Mouse (Mus musculus): ENCODE data around the gene Epo.

Epo gene

DNA sequence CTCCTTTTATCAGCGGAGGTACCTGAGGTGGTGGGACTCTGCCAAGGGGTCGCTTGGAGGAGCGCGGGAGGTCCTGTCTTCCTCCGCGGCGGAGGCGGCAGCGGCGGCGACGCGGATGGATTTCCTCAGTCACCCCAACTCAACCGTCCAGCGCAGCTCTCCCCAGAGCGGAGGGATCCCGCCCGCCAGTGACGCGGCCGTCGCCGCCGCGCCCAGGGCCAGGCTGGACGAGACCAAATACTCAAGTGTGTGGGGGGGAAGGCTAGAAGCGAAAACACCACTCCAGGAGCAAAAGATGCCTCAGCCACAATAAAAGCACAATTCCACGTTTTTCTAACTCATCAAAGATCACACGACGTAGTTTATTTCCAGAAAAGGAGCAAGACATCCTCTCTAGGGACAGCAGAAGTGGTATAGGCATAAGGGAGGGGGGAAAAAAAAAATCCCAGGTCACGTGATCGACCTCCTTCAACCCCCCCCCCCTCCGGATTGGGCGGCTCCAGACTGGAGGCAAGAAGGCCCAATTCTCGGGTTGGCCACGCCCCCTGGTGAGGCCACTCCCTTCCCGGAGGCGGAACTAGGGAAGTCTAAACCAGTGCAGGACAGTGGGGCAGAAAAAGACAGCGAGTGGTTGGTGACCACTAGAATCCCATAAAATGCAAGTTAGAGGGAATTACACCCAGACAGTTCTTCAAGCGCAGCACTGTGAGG, at the start of gene Epo, which contains the start of gene Gnb2:
TSS of gene Epo (minus strand) at position 126 of the 711 bp plus-strand sequence.
TSS of gene Gnb2 (minus strand) at position 394 of the 711 bp plus-strand sequence.
- peak; percentile 100 for DNase-seq

DNA sequence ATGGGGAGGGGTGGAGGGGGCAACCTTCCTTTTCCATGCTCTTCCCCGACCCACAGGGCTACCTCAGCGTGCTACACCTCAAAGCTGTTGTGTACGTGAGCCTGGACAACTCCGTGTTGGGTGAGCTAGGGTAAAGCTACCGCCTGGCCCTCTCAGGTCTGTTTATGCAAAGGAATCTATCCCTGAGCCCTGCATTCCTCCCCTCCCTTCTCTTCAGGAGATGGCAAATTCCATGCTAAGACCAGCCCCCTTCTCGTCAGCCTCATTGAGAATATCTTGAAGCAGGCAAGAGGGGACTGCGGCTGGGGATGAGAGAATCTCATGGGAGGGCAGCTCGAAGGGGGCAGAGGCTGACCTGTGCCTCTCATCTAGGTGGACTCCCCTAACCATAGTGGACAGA, 49.7 kb upstream of the Epo start:
- DNase-seq: no peak

DNA sequence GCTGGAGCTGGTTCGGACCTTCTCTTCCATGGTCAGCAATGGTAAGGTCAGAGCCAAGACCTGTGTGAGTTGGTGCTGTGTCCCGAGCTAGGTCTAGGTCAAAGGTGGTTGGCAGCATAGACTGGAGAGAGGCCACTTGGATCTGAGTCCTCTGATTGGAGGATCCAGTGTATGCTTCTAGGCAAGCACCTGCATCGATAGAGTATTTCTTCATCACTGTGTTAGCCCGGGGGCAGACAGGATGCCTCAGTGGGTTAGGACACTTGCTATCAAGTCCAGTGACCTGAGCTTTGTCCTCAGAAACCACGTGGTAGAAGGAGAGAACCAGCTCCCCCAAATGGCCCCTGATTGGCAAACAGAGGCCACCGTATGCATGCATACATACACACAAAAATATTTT, 47.2 kb upstream of the Epo start:
- no peak for DNase-seq

DNA sequence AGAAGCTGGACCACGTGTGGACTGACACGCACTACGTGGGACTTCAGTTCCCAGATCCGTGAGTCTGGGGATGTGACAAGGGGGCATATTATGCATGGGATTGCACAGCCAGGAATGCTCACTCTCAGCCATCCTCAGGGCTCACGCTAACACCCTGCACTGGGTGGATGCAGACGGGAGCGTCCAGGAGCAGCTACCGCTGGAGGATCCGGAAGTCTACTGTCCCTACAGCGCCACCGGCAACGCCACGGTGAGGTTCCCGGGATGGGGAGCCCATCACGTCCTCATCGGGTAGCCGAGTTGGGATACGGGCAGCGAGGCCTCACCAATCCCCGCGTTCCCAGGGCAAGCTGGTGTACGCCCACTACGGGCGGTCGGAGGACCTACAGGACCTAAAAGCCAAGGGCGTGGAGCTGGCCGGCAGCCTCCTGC, 41.4 kb upstream of the Epo start:
- DNase-seq: peak; percentile 94

DNA sequence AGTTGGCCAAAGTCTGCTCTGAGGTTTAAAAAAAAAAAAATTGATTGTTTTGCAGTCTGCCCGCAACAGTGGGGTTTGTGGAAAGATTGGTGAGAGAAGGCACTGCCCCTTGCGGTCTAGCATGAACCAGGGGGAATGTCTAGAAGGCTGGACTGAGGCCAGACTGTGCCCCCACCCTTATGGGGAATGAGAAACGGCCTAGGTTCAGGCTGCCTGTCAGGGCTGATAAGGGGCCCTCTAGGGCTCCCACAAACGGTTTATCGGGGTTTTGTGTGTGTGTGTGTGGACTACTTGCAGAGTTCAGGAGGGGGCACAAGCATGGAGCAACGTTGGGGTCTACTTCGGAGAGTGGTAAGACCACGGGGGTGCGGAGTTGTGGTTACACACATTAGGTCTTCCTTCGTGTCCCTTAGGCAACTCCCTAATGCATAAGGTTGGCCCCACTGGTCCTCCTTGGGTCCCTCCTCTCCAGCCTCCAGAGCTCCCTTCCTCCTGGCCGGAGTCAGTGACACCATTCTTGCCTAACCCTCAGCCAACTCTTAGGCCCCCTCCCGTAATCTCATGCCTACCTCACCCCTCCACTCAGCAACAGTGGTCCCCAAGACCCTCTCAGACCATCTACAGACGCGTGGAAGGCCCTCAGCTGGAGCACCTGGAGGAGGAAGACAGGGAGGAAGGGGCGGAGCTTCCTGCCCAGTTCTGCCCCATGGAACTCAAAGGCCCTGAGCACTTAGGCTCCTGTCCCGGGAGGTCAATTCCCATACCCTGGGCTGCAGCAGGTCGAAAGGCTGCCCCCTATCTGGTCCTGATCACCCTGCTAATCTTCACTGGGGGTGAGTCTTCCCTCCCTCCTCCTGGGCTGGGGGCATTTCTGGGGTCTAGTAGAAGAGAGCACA, 37.9 kb upstream of the Epo start:
- DNase-seq: no peak

DNA sequence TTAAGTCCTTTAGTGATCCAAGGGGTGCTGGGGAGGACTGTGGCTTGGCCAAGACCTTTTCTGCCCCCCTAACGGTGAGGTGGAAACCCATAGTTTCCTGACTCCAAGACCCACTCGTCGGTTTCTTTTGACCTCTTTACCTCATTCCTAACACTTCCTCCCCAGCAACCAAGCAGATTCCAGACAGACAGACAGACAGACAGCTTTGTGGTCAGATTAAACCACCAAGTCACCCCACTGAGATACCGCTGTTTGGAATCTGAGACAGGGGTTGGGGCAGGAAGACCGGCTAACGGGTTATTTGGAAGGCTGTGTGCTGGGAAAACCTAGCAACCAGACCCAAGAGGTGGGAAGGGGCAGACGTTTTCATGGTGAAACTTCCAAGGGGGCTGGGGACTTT, 37.1 kb upstream of the Epo start:
- DNase-seq: no peak

DNA sequence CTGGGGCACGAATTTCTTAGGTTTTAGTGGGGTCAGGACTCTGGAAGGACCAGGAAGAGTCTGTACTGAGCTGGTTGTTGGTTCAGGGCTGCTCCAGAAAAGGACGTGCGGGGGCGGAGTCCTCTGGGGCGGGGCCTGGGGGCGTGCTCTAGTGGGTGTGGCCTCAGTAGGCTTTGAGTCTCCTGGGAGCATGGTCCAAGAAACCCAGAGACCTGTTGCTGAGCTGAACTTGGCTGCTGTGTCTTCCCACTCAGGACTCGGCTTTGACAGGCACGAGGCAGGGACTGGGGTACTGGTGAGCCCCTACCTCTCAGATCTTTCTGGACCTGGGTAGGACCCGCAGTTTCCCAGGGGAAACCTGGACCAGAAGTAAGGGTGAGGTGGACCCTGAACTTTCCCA, 36.6 kb upstream of the Epo start, which contains the start of gene Tfr2:
TSS of gene Tfr2 (plus strand) at position 176 of the 400 bp plus-strand sequence.
- DNase-seq: peak; percentile 94

DNA sequence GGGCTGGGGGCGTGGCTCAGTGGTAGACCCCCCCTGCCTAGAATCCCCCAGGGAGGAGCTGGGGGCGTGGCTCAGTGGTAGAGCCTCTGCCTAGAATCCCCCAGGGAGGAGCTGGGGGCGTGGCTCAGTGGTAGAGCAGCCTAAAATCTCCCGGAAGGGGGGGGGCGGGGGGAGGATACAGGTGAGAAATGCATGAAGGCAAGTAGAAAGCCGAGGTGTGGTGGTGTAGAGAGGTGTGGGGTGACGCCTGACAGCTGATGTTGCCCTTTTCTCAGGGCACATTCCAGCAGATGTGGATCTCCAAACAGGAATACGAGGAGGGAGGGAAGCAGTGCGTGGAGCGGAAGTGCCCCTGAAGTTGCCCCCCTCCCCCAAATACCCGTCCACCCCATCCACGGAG, 36.0 kb upstream of the Epo start:
- no peak for DNase-seq

DNA sequence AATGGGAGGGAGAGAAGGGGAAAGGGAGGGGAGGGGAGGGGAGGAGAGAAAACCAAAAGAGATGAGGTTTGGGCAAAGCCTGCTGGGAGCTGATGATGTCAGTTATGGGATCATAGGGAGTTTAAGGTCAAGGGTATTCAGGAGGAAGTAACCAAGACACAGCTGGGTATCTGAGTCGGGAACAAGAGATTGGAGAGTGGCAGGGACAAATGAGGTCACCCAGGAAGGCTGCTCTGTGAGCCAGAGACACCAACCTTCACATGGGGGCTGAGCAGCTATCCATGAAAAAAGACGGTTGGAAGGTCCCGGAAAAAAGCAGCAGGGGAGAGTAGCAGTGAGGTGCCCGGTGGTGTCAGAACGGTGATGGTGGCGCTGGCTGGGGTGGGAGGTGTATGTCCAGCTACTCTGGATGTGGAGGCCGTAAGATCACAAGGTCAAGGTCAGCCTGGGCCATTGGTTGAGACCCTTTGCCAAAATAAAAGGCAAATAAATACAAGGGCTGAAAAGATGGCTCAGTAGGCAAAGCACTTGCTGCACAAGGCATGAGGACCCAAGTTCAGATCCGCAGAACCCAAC, 35.3 kb upstream of the Epo start:
- DNase-seq: no peak

DNA sequence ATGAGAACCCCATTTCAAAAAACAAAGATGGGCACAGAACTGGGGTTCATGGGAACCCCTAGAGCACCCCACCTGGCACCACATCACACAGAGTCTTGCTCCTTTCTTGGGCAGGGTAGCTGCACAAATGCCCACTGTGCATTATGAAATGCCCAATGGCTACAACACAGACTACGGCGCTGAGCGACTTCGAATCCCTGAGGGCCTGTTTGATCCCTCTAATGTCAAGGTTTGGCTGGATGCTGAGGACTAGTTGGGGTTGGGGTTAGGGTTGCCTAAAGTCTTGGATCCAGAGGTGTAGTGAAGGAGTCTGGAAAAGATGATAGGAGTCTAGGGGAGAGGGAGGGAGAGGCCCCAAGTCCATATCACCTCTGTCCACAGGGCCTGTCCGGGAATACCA, 33.4 kb upstream of the Epo start:
- DNase-seq: no peak

DNA sequence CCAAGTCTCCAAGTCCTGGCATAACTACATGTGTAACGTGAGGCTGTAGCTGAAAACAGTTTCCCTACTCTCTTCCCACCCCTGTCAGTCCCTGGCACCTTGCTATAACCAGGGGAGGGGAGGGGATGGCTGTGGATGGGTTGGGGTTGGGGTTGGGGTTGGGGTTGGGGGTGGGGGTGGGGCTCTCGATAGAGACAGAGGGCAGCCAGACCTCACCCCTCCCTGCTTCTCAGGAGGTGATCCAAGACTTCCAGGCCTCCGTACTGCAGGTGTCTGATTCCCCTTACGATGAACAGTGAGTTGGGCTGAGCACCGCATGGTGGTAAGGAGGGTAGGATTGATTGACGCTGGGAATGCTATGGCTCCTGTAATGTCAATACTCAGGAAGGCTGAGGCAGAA, 32.7 kb upstream of the Epo start:
- peak; percentile 80 for DNase-seq

DNA sequence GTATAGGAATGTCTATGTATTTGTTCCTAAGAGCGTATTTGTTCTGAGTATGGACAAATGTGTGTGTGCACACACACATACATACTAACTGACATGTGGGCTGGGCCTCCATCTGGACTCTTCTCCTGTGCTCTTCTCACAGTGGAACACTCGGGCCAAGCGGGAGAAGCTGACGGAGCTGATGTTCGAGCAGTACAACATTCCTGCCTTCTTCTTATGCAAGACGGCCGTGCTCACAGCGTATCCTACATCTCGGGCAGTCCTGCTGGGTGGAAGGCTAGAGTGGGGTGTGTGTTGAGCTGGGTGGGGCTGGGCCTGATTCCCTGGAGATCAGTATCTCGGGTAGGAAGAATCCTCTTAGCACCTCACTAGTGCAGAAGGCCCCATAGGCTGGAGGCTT, 29.9 kb upstream of the Epo start:
- peak; percentile 18 for DNase-seq

DNA sequence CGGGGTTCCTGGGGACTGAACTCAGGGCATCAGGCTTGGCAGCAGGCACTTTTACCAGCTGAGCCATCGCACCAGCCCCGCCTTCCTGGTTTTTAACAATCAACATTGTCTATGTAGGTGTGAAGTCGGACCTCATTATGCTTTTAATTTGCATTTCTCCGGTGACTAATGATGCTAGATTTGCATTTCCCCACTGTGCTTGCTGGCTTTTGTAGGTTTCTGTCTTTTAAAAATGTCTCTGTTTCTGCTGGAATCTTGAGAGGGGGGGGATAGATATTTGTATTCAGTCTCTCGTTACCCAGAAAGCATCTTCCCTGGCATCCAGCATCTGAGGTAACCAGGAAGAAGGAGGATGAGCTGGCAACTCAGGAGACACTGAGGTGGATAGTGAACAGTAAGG, 28.5 kb upstream of the Epo start:
- DNase-seq: peak; percentile 24

DNA sequence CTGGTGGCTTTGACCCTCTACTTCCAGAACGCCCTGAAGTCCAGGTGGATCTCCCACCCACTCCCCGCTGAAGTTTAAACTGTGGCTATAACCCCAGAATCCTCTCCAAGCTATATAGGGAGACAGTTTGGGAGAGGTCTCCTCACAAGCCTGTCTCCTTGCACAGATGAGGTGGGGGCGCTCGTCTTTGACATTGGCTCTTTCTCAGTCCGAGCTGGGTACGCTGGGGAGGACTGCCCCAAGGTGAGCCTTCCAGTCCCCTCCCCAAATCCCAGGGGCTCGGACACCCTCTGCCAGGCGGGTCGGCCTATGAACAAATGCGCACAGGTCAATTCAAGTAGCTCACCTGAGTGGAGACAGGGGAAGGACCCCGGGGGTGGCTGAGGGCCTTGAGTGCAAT, 20.9 kb upstream of the Epo start:
- DNase-seq: no peak

DNA sequence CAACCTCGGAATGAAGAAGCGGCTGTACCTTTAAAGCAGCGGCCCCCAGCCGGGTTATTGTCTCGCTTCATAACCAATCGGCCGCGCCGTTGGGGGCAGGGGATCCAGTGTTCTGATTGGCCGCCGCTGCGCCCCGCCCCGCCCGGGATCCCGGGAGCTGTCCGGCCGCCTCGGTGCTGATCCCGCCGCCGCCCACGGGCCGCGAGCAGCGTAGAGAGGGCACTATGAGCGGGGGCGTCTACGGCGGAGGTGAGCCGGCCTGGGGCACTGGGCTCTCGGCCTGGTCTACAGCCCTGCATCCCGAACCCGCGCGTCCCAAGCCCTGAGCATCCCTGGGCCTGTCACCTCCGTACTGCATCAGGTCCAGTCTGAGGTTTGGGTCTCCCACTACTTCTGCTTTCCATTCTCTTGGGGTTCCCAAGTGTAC, 20.4 kb upstream of the Epo start, which contains the start of gene Actl6b:
TSS of gene Actl6b (plus strand) at position 107 of the 427 bp plus-strand sequence.
- peak; percentile 98 for DNase-seq

DNA sequence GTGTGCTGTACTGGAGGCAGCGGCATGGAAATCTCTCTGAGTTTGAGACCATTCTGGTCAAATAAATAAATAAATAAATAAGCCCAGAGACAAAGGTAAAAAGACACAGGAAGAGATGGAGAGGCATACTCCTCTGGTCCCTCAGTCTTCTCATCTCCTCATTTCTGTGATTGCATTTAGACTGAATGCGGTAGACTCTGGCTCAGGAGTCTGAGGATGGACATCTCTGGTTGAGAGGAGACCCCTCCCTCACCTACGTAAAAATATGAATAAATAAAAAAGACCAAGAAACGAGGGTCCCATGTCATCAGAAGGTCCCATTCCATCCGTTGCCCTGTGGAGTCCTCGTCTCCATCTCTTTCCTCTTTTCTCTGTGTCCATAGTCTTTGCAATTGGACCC, 20.0 kb upstream of the Epo start:
- no peak for DNase-seq

DNA sequence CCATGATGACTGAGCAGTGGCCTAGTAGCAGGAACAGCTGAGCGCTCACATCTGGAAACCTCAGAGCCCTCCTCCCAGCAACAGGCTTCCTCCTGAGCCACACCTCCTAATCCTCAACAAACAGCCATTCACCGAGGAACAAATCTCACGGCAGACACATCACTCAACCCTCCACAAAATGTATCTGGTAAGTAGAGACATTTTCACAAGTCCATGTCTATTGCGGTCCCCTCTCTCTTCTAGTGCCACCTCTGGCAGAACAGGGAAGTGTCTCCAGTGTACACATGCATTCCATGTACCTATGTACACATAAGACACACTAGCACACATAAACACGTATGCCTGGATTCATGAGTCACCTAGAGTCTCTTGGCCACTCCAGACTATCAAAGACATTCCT, 18.1 kb upstream of the Epo start:
- DNase-seq: peak; percentile 77

DNA sequence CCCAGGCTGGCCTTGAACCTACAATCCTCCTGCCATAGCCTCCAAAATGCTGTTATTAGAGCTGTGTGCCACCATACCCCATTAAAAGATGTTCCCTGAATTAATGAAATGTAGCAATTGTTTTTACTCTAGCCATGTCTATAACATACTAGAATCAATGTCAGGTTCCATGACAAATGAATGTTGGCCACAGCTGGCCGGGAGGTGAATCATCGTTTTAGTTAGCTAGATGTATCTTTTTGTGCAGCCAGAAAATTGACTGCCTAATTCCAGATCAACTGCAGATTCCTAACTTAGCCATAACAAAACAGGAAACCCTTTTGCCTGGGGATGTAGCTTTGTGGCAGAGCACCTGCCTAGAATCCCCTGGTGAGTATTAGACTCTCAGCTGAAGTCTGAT, 16.8 kb upstream of the Epo start:
- no peak for DNase-seq

DNA sequence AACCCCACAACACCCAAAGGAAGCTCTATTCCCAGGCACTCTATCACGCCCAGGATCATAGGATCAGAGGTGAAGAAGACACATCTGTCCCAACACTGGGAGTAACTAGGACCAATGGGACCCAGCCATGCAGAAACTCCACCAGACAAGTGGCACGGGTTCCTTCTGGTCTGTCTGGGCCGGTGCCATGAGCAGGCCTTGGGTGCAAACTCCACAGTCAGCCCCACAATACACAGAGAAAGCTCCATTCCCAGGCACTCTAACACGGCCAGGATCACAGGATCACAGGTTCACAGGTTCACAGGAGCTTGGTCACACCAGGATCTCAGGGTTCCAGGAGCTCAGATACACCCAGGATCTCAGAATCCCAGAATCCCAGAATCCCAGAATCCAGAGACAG, 12.6 kb upstream of the Epo start:
- DNase-seq: peak; percentile 73

DNA sequence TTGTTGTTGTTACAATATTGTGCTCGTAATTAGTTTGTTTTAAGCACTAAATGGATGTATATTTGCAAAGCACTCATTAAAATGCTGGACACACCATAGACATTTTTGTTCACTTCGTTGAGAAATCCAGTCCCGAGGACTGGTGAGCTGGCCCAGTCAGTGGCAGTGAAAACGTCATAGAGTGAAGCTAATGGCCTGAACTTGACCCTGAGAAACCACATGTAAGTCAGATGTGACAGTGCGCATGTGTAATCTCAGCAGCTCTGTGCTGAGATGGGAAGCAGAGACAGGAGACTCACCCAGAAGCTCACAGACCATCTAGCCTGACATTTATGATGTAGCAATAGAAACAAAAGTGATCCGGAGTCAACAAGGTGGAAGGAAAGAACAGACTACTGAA, 11.9 kb upstream of the Epo start:
- peak; percentile 19 for DNase-seq

DNA sequence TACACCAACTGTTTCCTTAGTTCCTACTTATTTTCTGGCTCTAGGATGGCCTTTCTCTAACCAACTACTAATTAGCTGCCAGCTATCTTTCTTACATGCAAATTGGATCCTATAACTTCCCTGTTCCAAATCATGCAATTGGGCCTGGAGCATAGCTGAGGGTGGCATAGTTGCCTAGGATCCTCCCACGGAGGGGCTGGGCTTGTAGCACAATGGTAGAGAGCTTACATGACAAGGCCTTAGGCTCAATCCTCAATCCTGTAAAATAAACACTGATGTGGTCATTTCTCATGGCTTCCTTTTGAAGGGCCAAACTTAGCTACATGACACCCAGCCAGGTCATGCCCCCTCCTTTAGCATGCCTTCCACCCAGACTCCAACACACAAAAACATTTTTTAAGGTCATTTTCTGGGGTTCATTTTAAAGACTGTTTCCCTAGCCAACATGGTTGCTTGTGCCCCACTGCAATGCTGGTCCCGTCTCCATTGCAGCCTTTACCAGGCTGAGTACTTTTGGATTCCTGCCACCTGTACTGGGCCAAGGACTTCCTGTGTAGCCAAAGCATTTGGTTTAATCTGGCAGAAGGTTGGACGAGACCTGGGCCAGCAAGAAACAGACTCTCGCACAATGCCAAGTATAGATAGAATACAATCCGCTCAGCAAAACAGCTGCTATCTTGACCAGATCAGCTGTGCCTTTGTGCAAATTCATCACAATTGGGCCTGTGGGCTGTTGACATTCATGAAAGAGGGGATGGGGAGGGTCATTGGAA, 8.9 kb upstream of the Epo start:
- peak; percentile 86 for DNase-seq

DNA sequence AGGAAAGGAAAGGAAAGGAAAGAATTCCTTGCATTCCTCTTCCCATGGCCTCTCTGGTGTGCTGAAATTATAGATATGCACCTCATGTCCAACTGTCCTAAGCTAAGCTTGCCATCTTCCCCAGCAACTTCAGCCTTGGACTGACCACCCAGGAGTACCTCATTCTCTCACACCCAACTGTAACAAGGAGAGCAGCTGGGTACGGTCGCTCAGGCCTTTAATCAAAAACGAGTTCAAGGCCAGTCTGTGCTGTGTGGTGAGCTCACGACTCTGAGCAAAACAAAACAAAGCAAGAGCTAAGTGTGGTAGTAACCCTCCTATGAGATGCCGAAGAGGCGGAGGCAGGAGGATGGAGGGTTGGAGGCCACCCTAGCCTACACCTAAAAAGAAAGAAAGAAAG, 7.9 kb upstream of the Epo start:
- DNase-seq: peak; percentile 13

DNA sequence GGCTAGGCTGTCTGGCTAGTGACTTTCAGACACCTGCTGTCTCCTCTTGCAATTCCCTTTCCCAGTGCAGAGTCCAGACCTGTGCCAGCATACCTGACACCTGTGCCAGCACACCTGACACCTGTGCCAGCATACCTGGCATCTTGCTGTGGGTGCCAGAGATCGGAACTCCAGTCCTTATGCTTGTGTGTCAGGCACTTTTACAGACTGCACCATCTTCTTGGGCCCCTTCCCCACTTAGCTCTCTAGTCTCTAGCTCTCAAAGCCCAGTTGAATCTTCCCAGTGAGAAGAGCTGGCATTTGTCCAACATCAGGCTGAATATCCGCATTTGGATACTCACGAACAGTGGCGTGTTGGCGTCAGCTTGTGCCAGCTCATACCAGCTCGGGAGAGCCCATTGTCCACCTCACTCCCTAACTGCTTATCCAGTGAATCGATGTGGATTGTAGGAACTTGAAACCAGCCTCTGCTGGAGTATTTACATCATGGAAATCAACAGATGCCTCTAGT, 6.3 kb upstream of the Epo start:
- DNase-seq: peak; percentile 87
